Mouse (Mus musculus) lung, postnatal 14 days (tissue): ENCODE data around the gene Fmnl2.
A peak's percentile ranks its signal among the peaks of the same experiment; 100 is the strongest.

ENCODE experiments used
- DNase-seq: peaks from one replicate; pipeline ENCODE4 v3.0.0; 2021

Gene Fmnl2

GRCm38 (mm10) chr2:52857611-52858528 lies at the start of gene Fmnl2:
TSS of gene Fmnl2 (plus strand) at chr2:52857860.
- DNase-seq, result peak; percentile 77

GRCm38 (mm10) chr2:52809988-52810387 lies 47.7 kb upstream of the Fmnl2 start:
- no peak for DNase-seq

GRCm38 (mm10) chr2:52811691-52812090 lies 46.0 kb upstream of the Fmnl2 start:
- peak; percentile 23 for DNase-seq

- DNase-seq, result no peak
These were observed 40.3 kb upstream of the Fmnl2 start for GRCm38 (mm10) chr2:52817341-52817740.

GRCm38 (mm10) chr2:52818944-52819343 lies 38.7 kb upstream of the Fmnl2 start:
- DNase-seq, result no peak

GRCm38 (mm10) chr2:52822214-52822613 lies 35.4 kb upstream of the Fmnl2 start:
- no peak for DNase-seq

GRCm38 (mm10) chr2:52828077-52828476 lies 29.6 kb upstream of the Fmnl2 start:
- no peak for DNase-seq

GRCm38 (mm10) chr2:52830513-52830912 lies 27.1 kb upstream of the Fmnl2 start:
- DNase-seq, result no peak

- DNase-seq, result no peak
These were observed 26.1 kb upstream of the Fmnl2 start for GRCm38 (mm10) chr2:52831585-52831984.

GRCm38 (mm10) chr2:52835726-52836125 lies 21.9 kb upstream of the Fmnl2 start:
- DNase-seq, result no peak

GRCm38 (mm10) chr2:52839074-52839473 lies 18.6 kb upstream of the Fmnl2 start:
- no peak for DNase-seq

- DNase-seq, result no peak
These were observed 17.8 kb upstream of the Fmnl2 start for GRCm38 (mm10) chr2:52839868-52840267.

- DNase-seq, result no peak
These were observed 13.8 kb upstream of the Fmnl2 start for GRCm38 (mm10) chr2:52843861-52844260.

GRCm38 (mm10) chr2:52844936-52845752 lies 12.5 kb upstream of the Fmnl2 start:
- DNase-seq, result no peak

GRCm38 (mm10) chr2:52846506-52846905 lies 11.2 kb upstream of the Fmnl2 start:
- DNase-seq, result no peak

- DNase-seq, result no peak
These were observed 8.6 kb upstream of the Fmnl2 start for GRCm38 (mm10) chr2:52849092-52849491.

GRCm38 (mm10) chr2:52858529-52859465 lies 1.1 kb downstream of the Fmnl2 start:
- DNase-seq, result peak; percentile 53

GRCm38 (mm10) chr2:52859466-52859840 lies 1.8 kb downstream of the Fmnl2 start:
- no peak for DNase-seq

- DNase-seq, result no peak
These were observed 2.6 kb downstream of the Fmnl2 start for GRCm38 (mm10) chr2:52860111-52860775.

- no peak for DNase-seq
These were observed 4.5 kb downstream of the Fmnl2 start for GRCm38 (mm10) chr2:52862046-52862759.

GRCm38 (mm10) chr2:52862760-52863124 lies 5.1 kb downstream of the Fmnl2 start:
- no peak for DNase-seq
